Mouse (Mus musculus): ENCODE data around the gene Rnf111.

DNA sequence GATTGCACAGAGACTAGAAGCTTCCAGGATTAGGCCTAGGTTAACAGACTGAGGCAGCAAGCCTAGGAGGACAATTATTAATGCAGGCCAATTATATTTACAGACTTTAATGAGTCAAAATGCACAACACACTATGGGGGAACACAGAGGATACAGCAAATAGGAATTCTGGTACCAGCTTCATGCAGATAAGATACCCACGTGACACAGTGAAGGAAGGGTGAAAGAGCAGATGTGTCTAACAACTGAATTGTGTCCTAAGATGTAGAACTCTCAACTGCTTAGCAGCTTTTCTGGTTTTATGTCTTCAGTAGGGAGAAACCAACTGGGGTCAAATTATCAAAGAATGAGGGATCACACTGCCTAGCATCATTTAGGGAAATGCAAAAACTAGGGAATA lies 17.7 kb downstream of the Rnf111 start:
- TF ChIP-seq POLR2A (IDR thresholded peaks at IDR 0.05; ENCODE audit: insufficient read length, low read depth) (no peak), E2F4 (IDR thresholded peaks at IDR 0.05; ENCODE audit: insufficient read depth) (no peak), USF1 (IDR thresholded peaks at IDR 0.05; ENCODE audit: low read depth) (no peak), MYOD1 (IDR thresholded peaks at IDR 0.05; ENCODE audit: control insufficient read depth in 1 of 3, insufficient read length in 2 of 3, low read depth in 2 of 3) (no peak), MYOG (IDR thresholded peaks at IDR 0.05; ENCODE audit: control insufficient read depth in 1 of 3, insufficient read depth in 1 of 3, insufficient read length in 2 of 3, low read depth in 2 of 3) (no peak), MAX (IDR thresholded peaks at IDR 0.05; ENCODE audit: low read depth) (no peak), POLR2AphosphoS2 (IDR thresholded peaks at IDR 0.05; ENCODE audit: insufficient read length, low read depth) (no peak), TCF12 (IDR thresholded peaks at IDR 0.05; ENCODE audit: insufficient read depth, poor library complexity, severe bottlenecking) (no peak), TCF3 (IDR thresholded peaks at IDR 0.05; ENCODE audit: insufficient read length, low read depth) (no peak)
